In genomic region chr11:31736086-31736485, GRCm38 (mm10) we compare ENCODE assay signal across 24 mouse cellular contexts.
DNase-seq lines count a peak whose midpoint lies in the region; ATAC-seq and TF ChIP-seq lines count a peak whose summit lies in the region.
"Had no signal": no experiment of that assay in that cellular context is flagged by ENCODE, and none has a peak within 500 bp of the region (broad histone marks: within the 10 kb centered on the region; RNA-seq: fewer than 3 reads in every experiment).

No protein-coding gene starts in this region.

- H3K4me2 ChIP-seq in heart, embryonic 11.5 days, result no peak overlapping the region
- H3K4me2 ChIP-seq: embryonic facial prominence, embryonic 15.5 days; hindbrain, embryonic 12.5 days; liver, embryonic 12.5 days; lung, embryonic 14.5 days; midbrain, embryonic 13.5 days; neural tube, embryonic 15.5 days had no signal

- H3K9ac ChIP-seq in heart, embryonic 11.5 days (ENCODE audit: low read depth, low read length), result no peak overlapping the region
- no peak overlapping the region for H3K9ac ChIP-seq in MEL (ENCODE audit: control insufficient read depth, low read depth, low read length, poor library complexity, severe bottlenecking)
- H3K9ac ChIP-seq: embryonic facial prominence, embryonic 15.5 days; hindbrain, embryonic 12.5 days; liver, embryonic 12.5 days; lung, embryonic 14.5 days; midbrain, embryonic 13.5 days; neural tube, embryonic 15.5 days had no signal

- no peak overlapping the region for H3K4me3 ChIP-seq in heart, embryonic 11.5 days (ENCODE audit: low read depth, low read length)
- H3K4me3 ChIP-seq in MEL (ENCODE audit: control insufficient read depth in 1 of 2, insufficient read depth in 1 of 2, low read depth in 2 of 2, low read length in 2 of 2), result no peak overlapping the region
- H3K4me3 ChIP-seq: embryonic facial prominence, embryonic 15.5 days; hindbrain, embryonic 12.5 days; layer of hippocampus, adult 2 months; liver, embryonic 12.5 days; midbrain, embryonic 13.5 days; neural tube, embryonic 15.5 days had no signal

- peak; percentile 60 to 65 for DNase-seq in heart, adult 9 months (ENCODE audit: low spot score in 2 of 2)
- DNase-seq in 416B (ENCODE audit: low read depth), result peak; percentile 30
- peak; percentile 57 for DNase-seq in MEL (ENCODE audit: low read depth, low spot score)
- no peak for DNase-seq in cerebellum, postnatal 14 days
- DNase-seq in frontal cortex, adult 2 months (ENCODE audit: extremely low spot score in 1 of 2, low spot score in 1 of 2), result no peak
- DNase-seq in cerebellum, postnatal 4 days (ENCODE audit: low spot score in 2 of 2), result no peak
- DNase-seq: cerebellum, adult 9-11 months; kidney, adult 2 months; kidney, postnatal 14 days; left cerebral cortex, postnatal 4 days; lung, embryonic 14.5 days; lung, postnatal 4 days; spleen, adult 18-20 months; thymus, adult 2 months had no signal

- H3K4me1 ChIP-seq in heart, embryonic 11.5 days (ENCODE audit: control insufficient read depth, insufficient read depth, low read length), result peaks cover 14% of the 10 kb centered on the region
- H3K4me1 ChIP-seq in MEL (ENCODE audit: control insufficient read depth in 1 of 2, insufficient read depth in 2 of 2, low read length in 2 of 2), result peaks cover 0 to 4% of the 10 kb centered on the region in 2 experiments; a peak in 1 of 4 replicates

- no peak for TF ChIP-seq CTCF in MEL (IDR thresholded peaks at IDR 0.05 in 2 of 3, conservative IDR thresholded peaks at IDR 0.05 in 1 of 3; ENCODE audit: control insufficient read depth in 1 of 3, insufficient read depth in 1 of 3, low read depth in 2 of 3, low read length in 3 of 3, poor library complexity in 1 of 3, severe bottlenecking in 1 of 3)

- peak in 1 of 2 experiments; percentile 59; a peak in 2 of 4 replicates for TF ChIP-seq EP300 in MEL (IDR thresholded peaks at IDR 0.05; ENCODE audit: low read depth in 1 of 2, low read length in 2 of 2)

- TF ChIP-seq RAD21 in MEL (IDR thresholded peaks at IDR 0.05; ENCODE audit: low read depth, low read length), result no peak

- no peaks in the 10 kb centered on the region for H3K36me3 ChIP-seq in heart, embryonic 11.5 days (ENCODE audit: control insufficient read depth, insufficient read depth, low read length)
- no peaks in the 10 kb centered on the region for H3K36me3 ChIP-seq in MEL (ENCODE audit: control insufficient read depth in 1 of 2, insufficient read depth in 2 of 2, low read length in 2 of 2)
- H3K36me3 ChIP-seq: embryonic facial prominence, embryonic 15.5 days; hindbrain, embryonic 12.5 days; liver, embryonic 12.5 days; midbrain, embryonic 13.5 days; neural tube, embryonic 15.5 days had no signal

- no peak overlapping the region for H3K27ac ChIP-seq in heart, embryonic 11.5 days (ENCODE audit: low read depth, low read length)
- no peak overlapping the region for H3K27ac ChIP-seq in MEL (ENCODE audit: control insufficient read depth, low read depth, low read length)
- H3K27ac ChIP-seq: embryonic facial prominence, embryonic 15.5 days; hindbrain, embryonic 12.5 days; liver, embryonic 12.5 days; midbrain, embryonic 13.5 days; neural tube, embryonic 15.5 days had no signal

- TF ChIP-seq POLR2A in MEL (IDR thresholded peaks at IDR 0.05; ENCODE audit: control insufficient read depth in 1 of 2, insufficient read depth in 1 of 2, low read depth in 1 of 2, low read length in 2 of 2, poor library complexity in 1 of 2), result no peak

- no peaks in the 10 kb centered on the region for H3K27me3 ChIP-seq in heart, embryonic 11.5 days (ENCODE audit: control insufficient read depth, insufficient read depth, low read length)
- H3K27me3 ChIP-seq in MEL (ENCODE audit: control insufficient read depth in 1 of 2, insufficient read depth in 2 of 2, low read length in 2 of 2), result peaks cover 0 to 5% of the 10 kb centered on the region in 2 experiments; a peak in 2 of 4 replicates
- H3K27me3 ChIP-seq: embryonic facial prominence, embryonic 15.5 days; hindbrain, embryonic 12.5 days; midbrain, embryonic 13.5 days; neural tube, embryonic 15.5 days had no signal

- no peaks in the 10 kb centered on the region for H3K79me2 ChIP-seq in MEL (ENCODE audit: control insufficient read depth, insufficient read depth, low read length, poor library complexity)

- no peaks in the 10 kb centered on the region for H3K9me3 ChIP-seq in heart, embryonic 11.5 days (replicated peaks; ENCODE audit: control insufficient read depth, low read length)
- no peaks in the 10 kb centered on the region for H3K9me3 ChIP-seq in MEL (replicated peaks; ENCODE audit: insufficient read depth, low read length)
- H3K9me3 ChIP-seq: embryonic facial prominence, embryonic 15.5 days; hindbrain, embryonic 12.5 days; liver, embryonic 12.5 days; midbrain, embryonic 13.5 days; neural tube, embryonic 15.5 days had no signal

- no peak for ATAC-seq in heart, embryonic 11.5 days (replicated peaks; ENCODE audit: insufficient number of reproducible peaks, low FRiP score, low TSS enrichment)
- peak; percentile 14 to 25; a peak in 1 of 4 replicates for ATAC-seq in hematopoietic stem cell, adult 5-6 weeks (replicated peaks in 1 of 2; ENCODE audit: insufficient read depth in 1 of 2, low FRiP score in 2 of 2, low TSS enrichment in 1 of 2, low read depth in 1 of 2, poor library complexity in 2 of 2, severe bottlenecking in 2 of 2)
- ATAC-seq: forebrain, embryonic 16.5 days; inflammation-experienced regulatory T-cells, adult 6 months; liver, embryonic 12.5 days; midbrain, embryonic 13.5 days had no signal

TF ChIP-seq in MEL, 35 proteins besides CTCF, POLR2A, EP300 and RAD21:
- TF ChIP-seq ZMIZ1 (IDR thresholded peaks at IDR 0.05; ENCODE audit: low read depth, low read length) (no peak), MAZ (IDR thresholded peaks at IDR 0.05; ENCODE audit: low read depth, low read length) (no peak), TBP (IDR thresholded peaks at IDR 0.05; ENCODE audit: low read depth, low read length) (no peak), ZNF384 (IDR thresholded peaks at IDR 0.05; ENCODE audit: low read depth, low read length) (no peak), RCOR1 (IDR thresholded peaks at IDR 0.05; ENCODE audit: low read depth, low read length) (0 out of 2 replicates have a peak, but pooled peaks have one; percentile 21), UBTF (IDR thresholded peaks at IDR 0.05; ENCODE audit: borderline replicate concordance, insufficient read depth, low read depth, low read length) (no peak), POLR2AphosphoS2 (IDR thresholded peaks at IDR 0.05; ENCODE audit: low read length) (no peak), BHLHE40 (IDR thresholded peaks at IDR 0.05; ENCODE audit: borderline replicate concordance, low read depth, low read length) (no peak), MYB (IDR thresholded peaks at IDR 0.05; ENCODE audit: low read depth, low read length) (no peak), GATA1 (IDR thresholded peaks at IDR 0.05; ENCODE audit: low read depth, low read length) (peak; percentile 63), ETS1 (IDR thresholded peaks at IDR 0.05; ENCODE audit: low read depth, low read length) (peak; percentile 46; the same call in 1 of the 2 replicates), CHD2 (IDR thresholded peaks at IDR 0.05; ENCODE audit: low read length) (no peak), ZKSCAN1 (IDR thresholded peaks at IDR 0.05; ENCODE audit: low read depth, low read length) (no peak), USF1 (IDR thresholded peaks at IDR 0.05; ENCODE audit: low read depth, low read length) (no peak), USF2 (IDR thresholded peaks at IDR 0.05; ENCODE audit: borderline replicate concordance in 1 of 2, insufficient read depth in 1 of 2, low read depth in 1 of 2, low read length in 2 of 2) (no peak), MAX (IDR thresholded peaks at IDR 0.05; ENCODE audit: low read length) (no peak), TCF12 (IDR thresholded peaks at IDR 0.05; ENCODE audit: low read depth, low read length) (no peak), MXI1 (IDR thresholded peaks at IDR 0.05; ENCODE audit: low read depth, low read length) (no peak)

Comparison
In these comparisons a context has a peak if more than half of its experiments do, and no peak if none do; other contexts are left out.
1. DNase-seq: peak in heart, adult 9 months (2 of 2), 416B (single experiment) and MEL (single experiment); none in cerebellum, postnatal 14 days (0 of 2), frontal cortex, adult 2 months (0 of 2) and cerebellum, postnatal 4 days (0 of 2).